25 mouse cellular contexts compared by ENCODE assay signal in the genomic region with DNA sequence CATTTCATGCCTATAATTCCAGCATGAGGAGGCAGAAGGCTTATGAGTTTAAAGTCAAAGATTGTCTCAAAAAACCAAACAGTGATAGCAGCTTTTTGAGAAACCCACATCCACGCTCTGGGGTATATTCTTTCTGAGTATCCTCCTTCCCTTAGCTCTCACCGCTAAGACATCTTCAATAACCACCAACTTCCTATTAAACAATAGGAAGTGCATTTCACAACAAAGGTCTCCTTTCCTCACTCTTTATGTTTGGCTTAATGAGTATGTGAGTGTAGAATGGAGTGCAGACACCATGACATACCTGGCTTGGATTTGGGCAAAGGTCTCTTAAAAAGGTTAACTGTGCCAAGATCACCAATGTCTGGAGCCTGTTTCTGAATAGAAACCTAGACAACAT. TPM values are rescaled to one million over a fixed set of nuclear protein-coding genes. Genes with fewer than 3 reads are reported as not detected.
"Had no signal": no experiment of that assay in that cellular context is flagged by ENCODE, and none has a peak within 500 bp of the region (broad histone marks: within the 10 kb centered on the region; RNA-seq: fewer than 3 reads in every experiment).

No protein-coding gene starts in this region.

- H3K4me3 ChIP-seq: gastrocnemius, adult 2 months; heart, adult 2 months; heart, embryonic 13.5 days; heart, embryonic 15.5 days; hindbrain, embryonic 13.5 days; hindbrain, embryonic 15.5 days; kidney, embryonic 15.5 days; layer of hippocampus, adult 2 months; left cerebral cortex, adult 2 months; limb, embryonic 13.5 days; limb, embryonic 15.5 days; liver, embryonic 12.5 days had no signal

- ATAC-seq: hindbrain, postnatal 0 days; intestine, embryonic 16.5 days; liver, embryonic 12.5 days had no signal

- H3K9ac ChIP-seq: heart, embryonic 13.5 days; heart, embryonic 15.5 days; hindbrain, embryonic 13.5 days; hindbrain, embryonic 15.5 days; kidney, embryonic 15.5 days; limb, embryonic 13.5 days; limb, embryonic 15.5 days; liver, embryonic 12.5 days; liver, embryonic 14.5 days had no signal

- H3K27ac ChIP-seq: gastrocnemius, adult 2 months; heart, adult 2 months; heart, embryonic 13.5 days; heart, embryonic 15.5 days; hindbrain, embryonic 13.5 days; hindbrain, embryonic 15.5 days; hindbrain, postnatal 0 days; kidney, embryonic 15.5 days; kidney, postnatal 0 days; layer of hippocampus, adult 2 months; left cerebral cortex, adult 2 months; limb, embryonic 13.5 days; limb, embryonic 15.5 days; liver, embryonic 12.5 days; liver, embryonic 14.5 days had no signal

- H3K27me3 ChIP-seq: heart, embryonic 13.5 days; heart, embryonic 15.5 days; hindbrain, embryonic 13.5 days; hindbrain, embryonic 15.5 days; kidney, embryonic 15.5 days; limb, embryonic 13.5 days; limb, embryonic 15.5 days; liver, embryonic 12.5 days had no signal

- DNase-seq: gastrocnemius, adult 2 months; gastrocnemius, postnatal 10 days; gastrocnemius, postnatal 25 days; heart, adult 11 months; heart, adult 2 months; kidney, adult 11 months; kidney, adult 2 months; kidney, adult 9 months; kidney, postnatal 14 days; kidney, postnatal 4 days had no signal

- H3K9me3 ChIP-seq: heart, embryonic 13.5 days; heart, embryonic 15.5 days; hindbrain, embryonic 13.5 days; hindbrain, embryonic 15.5 days; kidney, embryonic 15.5 days; limb, embryonic 13.5 days; limb, embryonic 15.5 days; liver, embryonic 12.5 days had no signal

RNA-seq across cellular contexts. Expression of a gene that starts 35.1 kb away (rescaled TPM):
- total RNA-seq: gastrocnemius, adult 2 months; gastrocnemius, postnatal 25 days; hematopoietic stem cell, adult 5-6 weeks had no signal
